ENCODE assay signal across 26 mouse cellular contexts in the genomic region with DNA sequence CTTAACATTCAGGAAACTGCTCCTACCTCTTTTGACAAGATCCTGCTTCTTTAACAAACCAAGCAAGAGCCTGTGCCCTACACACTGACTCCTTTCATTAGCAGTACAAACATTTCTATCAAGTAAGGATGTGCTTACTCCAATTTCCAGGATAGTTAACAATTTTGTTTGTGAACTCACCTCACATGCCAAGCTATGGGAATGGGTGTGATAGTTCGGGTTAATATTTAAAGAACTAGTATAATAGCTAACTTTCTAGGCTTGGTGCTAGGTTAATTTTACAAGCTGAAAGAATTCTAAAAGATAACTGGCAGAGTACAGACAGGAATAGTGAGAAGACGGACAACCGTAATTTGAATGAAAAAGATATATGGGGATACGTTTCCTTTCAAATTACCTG.
DNase-seq lines count a peak whose midpoint lies in the region; ATAC-seq and TF ChIP-seq lines count a peak whose summit lies in the region.
"Had no signal": no experiment of that assay in that cellular context is flagged by ENCODE, and none has a peak within 500 bp of the region (broad histone marks: within the 10 kb centered on the region; RNA-seq: fewer than 3 reads in every experiment).

No protein-coding gene starts in this region.

- DNase-seq in kidney, adult 8-10 months: peak; percentile 4 to 23
- no peak for DNase-seq in kidney, postnatal 25 days
- no peak for DNase-seq in kidney, postnatal 4 days
- DNase-seq in MEL (ENCODE audit: low read depth, low spot score): no peak
- DNase-seq: adrenal gland, adult 8-10 months; adrenal gland, postnatal 25 days; cerebellum, adult 11-12 months; cerebellum, adult 8-10 months; cerebellum, postnatal 10 days; cerebellum, postnatal 36 days; forebrain, postnatal 0 days; gastrocnemius, postnatal 25 days; heart, adult 18-20 months; heart, postnatal 10 days; heart, postnatal 36 days had no signal

- H3K36me3 ChIP-seq in kidney, embryonic 16.5 days (ENCODE audit: insufficient read depth, low read length): no peaks in the 10 kb centered on the region
- peaks cover 0 to 6% of the 10 kb centered on the region in 2 experiments; a peak in 2 of 4 replicates for H3K36me3 ChIP-seq in MEL (ENCODE audit: control insufficient read depth in 1 of 2, insufficient read depth in 2 of 2, low read length in 2 of 2)
- H3K36me3 ChIP-seq: forebrain, embryonic 10.5 days; heart, embryonic 12.5 days; heart, embryonic 15.5 days; hindbrain, embryonic 10.5 days; hindbrain, embryonic 13.5 days had no signal

- H3K27me3 ChIP-seq in kidney, embryonic 16.5 days (ENCODE audit: insufficient read depth, low read length): no peaks in the 10 kb centered on the region
- no peaks in the 10 kb centered on the region for H3K27me3 ChIP-seq in MEL (ENCODE audit: control insufficient read depth in 1 of 2, insufficient read depth in 2 of 2, low read length in 2 of 2)
- H3K27me3 ChIP-seq: forebrain, embryonic 13.5 days; heart, embryonic 12.5 days; heart, embryonic 15.5 days; hindbrain, embryonic 13.5 days had no signal

- no peak overlapping the region for H3K4me2 ChIP-seq in kidney, embryonic 16.5 days (replicated peaks; ENCODE audit: low read depth, low read length)
- H3K4me2 ChIP-seq: forebrain, embryonic 13.5 days; heart, embryonic 12.5 days; heart, embryonic 15.5 days; hindbrain, embryonic 13.5 days had no signal

- peak; percentile 42; the same call in 1 of the 2 replicates for ATAC-seq in kidney, embryonic 16.5 days (ENCODE audit: low FRiP score, low TSS enrichment)
- 0 out of 2 replicates have a peak, but pooled peaks have one; percentile 8 for ATAC-seq in common myeloid progenitor, adult 5-6 weeks (replicated peaks; ENCODE audit: low read depth, poor library complexity, severe bottlenecking)
- ATAC-seq: activated CD4-positive, CD25-positive, alpha-beta regulatory T cell, adult 4 months; CD4-positive, CD25-positive, alpha-beta regulatory T cell, adult 4 months; forebrain, embryonic 13.5 days; forebrain, postnatal 0 days; hindbrain, embryonic 16.5 days had no signal

- 0 out of 2 replicates have a peak overlapping the region, but pooled peaks have one; percentile 38 for H3K27ac ChIP-seq in kidney, embryonic 16.5 days (ENCODE audit: low read length)
- H3K27ac ChIP-seq in MEL (ENCODE audit: control insufficient read depth, low read depth, low read length): no peak overlapping the region
- H3K27ac ChIP-seq: forebrain, embryonic 10.5 days; forebrain, embryonic 13.5 days; heart, embryonic 15.5 days; hindbrain, embryonic 10.5 days; hindbrain, embryonic 13.5 days had no signal

- TF ChIP-seq EP300 in MEL (IDR thresholded peaks at IDR 0.05; ENCODE audit: low read depth in 1 of 2, low read length in 2 of 2): no peak

- H3K9me3 ChIP-seq in kidney, embryonic 16.5 days (ENCODE audit: low read length): no peaks in the 10 kb centered on the region
- H3K9me3 ChIP-seq in MEL (replicated peaks; ENCODE audit: insufficient read depth, low read length): no peaks in the 10 kb centered on the region
- H3K9me3 ChIP-seq: forebrain, embryonic 10.5 days; forebrain, embryonic 13.5 days; heart, embryonic 12.5 days; heart, embryonic 15.5 days; hindbrain, embryonic 10.5 days; hindbrain, embryonic 13.5 days had no signal

- no peaks in the 10 kb centered on the region for H3K4me1 ChIP-seq in kidney, embryonic 16.5 days (ENCODE audit: insufficient read depth, low read length)
- H3K4me1 ChIP-seq in MEL (ENCODE audit: control insufficient read depth in 1 of 2, insufficient read depth in 2 of 2, low read length in 2 of 2): peaks cover 0 to 7% of the 10 kb centered on the region in 2 experiments; a peak in 2 of 4 replicates
- H3K4me1 ChIP-seq: forebrain, embryonic 10.5 days; forebrain, embryonic 13.5 days; heart, embryonic 12.5 days; heart, embryonic 15.5 days; hindbrain, embryonic 10.5 days; hindbrain, embryonic 13.5 days had no signal

- no peaks in the 10 kb centered on the region for H3K79me2 ChIP-seq in MEL (ENCODE audit: control insufficient read depth, insufficient read depth, low read length, poor library complexity)

- TF ChIP-seq CTCF in MEL (IDR thresholded peaks at IDR 0.05 in 2 of 3, conservative IDR thresholded peaks at IDR 0.05 in 1 of 3; ENCODE audit: control insufficient read depth in 1 of 3, insufficient read depth in 1 of 3, low read depth in 2 of 3, low read length in 3 of 3, poor library complexity in 1 of 3, severe bottlenecking in 1 of 3): no peak

- H3K9ac ChIP-seq in kidney, embryonic 16.5 days (replicated peaks; ENCODE audit: low read length): no peak overlapping the region
- no peak overlapping the region for H3K9ac ChIP-seq in MEL (ENCODE audit: control insufficient read depth, low read depth, low read length, poor library complexity, severe bottlenecking)
- H3K9ac ChIP-seq: forebrain, embryonic 13.5 days; forebrain, postnatal 0 days; heart, embryonic 12.5 days; heart, embryonic 15.5 days; hindbrain, embryonic 13.5 days had no signal

- TF ChIP-seq RAD21 in MEL (IDR thresholded peaks at IDR 0.05; ENCODE audit: low read depth, low read length): no peak

- no peak overlapping the region for H3K4me3 ChIP-seq in kidney, embryonic 16.5 days (ENCODE audit: low read length)
- no peak overlapping the region for H3K4me3 ChIP-seq in MEL (ENCODE audit: control insufficient read depth in 1 of 2, insufficient read depth in 1 of 2, low read depth in 2 of 2, low read length in 2 of 2)
- H3K4me3 ChIP-seq: forebrain, embryonic 10.5 days; forebrain, embryonic 13.5 days; heart, embryonic 12.5 days; heart, embryonic 15.5 days; hindbrain, embryonic 10.5 days; hindbrain, embryonic 13.5 days had no signal

- 77% methylated on average over 4 of the region's 4 CpGs for WGBS in kidney, embryonic 16.5 days

- TF ChIP-seq POLR2A in MEL (IDR thresholded peaks at IDR 0.05; ENCODE audit: control insufficient read depth in 1 of 2, insufficient read depth in 1 of 2, low read depth in 1 of 2, low read length in 2 of 2, poor library complexity in 1 of 2): no peak

TF ChIP-seq in MEL, 35 proteins besides CTCF, POLR2A, EP300 and RAD21:
- no peak for TF ChIP-seq GATA1 (IDR thresholded peaks at IDR 0.05; ENCODE audit: low read depth, low read length)
- no peak for TF ChIP-seq HCFC1 (IDR thresholded peaks at IDR 0.05; ENCODE audit: low read depth, low read length)
- 0 out of 2 replicates have a peak, but pooled peaks have one; percentile 19 for TF ChIP-seq ZKSCAN1 (IDR thresholded peaks at IDR 0.05; ENCODE audit: low read depth, low read length)
- no peak for TF ChIP-seq MAX (IDR thresholded peaks at IDR 0.05; ENCODE audit: low read length)
- TF ChIP-seq MAZ (IDR thresholded peaks at IDR 0.05; ENCODE audit: low read depth, low read length): no peak

Comparison
In these comparisons a context has a peak if more than half of its experiments do, and no peak if none do; other contexts are left out.
1. DNase-seq: peak in kidney, adult 8-10 months (2 of 2); none in kidney, postnatal 25 days (0 of 2), kidney, postnatal 4 days (0 of 2) and MEL (single experiment).